Mouse (Mus musculus): ENCODE results near the gene Mrps34. TPM values are rescaled to one million over a fixed set of nuclear protein-coding genes. Genes with fewer than 3 reads are reported as not detected.
A peak's percentile ranks its signal among the peaks of the same experiment; 100 is the strongest.

Mrps34 gene
- polyA plus RNA-seq, 1 experiment from 2014 or later: 94.8 TPM

DNA sequence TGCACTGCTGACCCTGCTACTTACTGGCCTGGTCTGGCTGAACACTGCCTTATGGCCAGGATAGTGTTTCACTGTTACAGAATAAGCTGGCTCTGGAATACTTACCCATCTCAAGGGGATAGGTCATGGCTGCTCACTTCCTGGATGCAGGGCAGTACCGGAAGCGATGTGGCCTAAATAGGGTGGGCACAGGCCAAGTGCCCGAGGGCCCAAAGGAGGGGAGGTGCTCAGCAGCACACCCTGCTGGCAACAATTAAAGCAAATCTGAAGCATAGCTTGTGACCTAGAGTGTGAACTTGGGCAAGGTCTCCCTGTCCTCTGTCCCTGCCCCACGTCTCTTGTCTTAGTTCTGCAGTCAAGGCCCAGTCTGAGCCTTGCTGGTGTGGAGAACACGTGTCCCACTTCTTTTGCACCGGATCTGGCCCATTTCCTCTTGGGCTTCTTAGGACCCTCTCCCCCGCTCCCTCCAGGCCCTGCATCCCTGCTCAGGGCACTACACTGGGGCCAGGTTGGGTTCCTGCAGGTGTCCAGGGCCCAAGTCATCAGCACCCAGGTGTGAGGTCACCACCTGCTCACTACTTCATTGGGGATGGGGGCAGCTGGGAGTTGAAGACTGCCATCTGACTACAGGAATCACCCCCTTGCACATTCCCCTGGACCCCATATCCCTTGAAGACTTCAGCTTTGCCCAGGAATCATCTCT lies 13.0 kb upstream of the Mrps34 start:
- H3K4me1 ChIP-seq (replicated peaks): peaks cover 14% of the 10 kb centered on the region
- no peak for ATAC-seq (ENCODE audit: insufficient number of reproducible peaks, insufficient read depth, low FRiP score, low TSS enrichment, low read depth)
- no peak overlapping the region for H3K9ac ChIP-seq (replicated peaks)
- H3K27me3 ChIP-seq: no peaks in the 10 kb centered on the region; the same call in 1 of the 2 replicates
- peak overlapping the region; percentile 20; the same call in 1 of the 2 replicates for H3K27ac ChIP-seq
- no peak overlapping the region for H3K4me3 ChIP-seq (replicated peaks)
- H3K36me3 ChIP-seq: peaks cover 18% of the 10 kb centered on the region
- H3K9me3 ChIP-seq: no peaks in the 10 kb centered on the region
- no peak overlapping the region for H3K4me2 ChIP-seq
- WGBS: 51% methylated on average over 7 of the region's 7 CpGs

DNA sequence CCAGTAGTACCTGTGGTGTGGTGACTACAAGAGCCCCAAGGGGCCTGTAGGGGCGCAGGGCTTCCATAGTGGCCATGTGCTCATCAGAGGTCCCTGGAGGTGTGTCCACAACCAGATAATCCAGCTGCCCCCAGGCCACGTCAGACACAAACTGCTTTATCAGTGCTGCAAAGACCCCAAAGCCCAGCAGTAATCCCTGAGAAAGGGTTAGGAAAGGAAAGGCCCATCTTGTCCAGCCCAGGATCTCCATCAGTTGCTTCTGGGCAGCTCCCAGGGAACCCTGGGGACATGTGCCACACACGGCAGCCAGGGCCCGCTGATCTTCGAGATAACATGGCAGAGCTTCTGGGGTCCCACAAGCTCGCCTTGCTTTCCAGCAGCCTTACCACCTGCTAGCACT lies 10.5 kb upstream of the Mrps34 start:
- H3K27me3 ChIP-seq: no peaks in the 10 kb centered on the region
- H3K36me3 ChIP-seq: peaks cover 25% of the 10 kb centered on the region
- 92% methylated on average over 6 of the region's 6 CpGs for WGBS
- no peak overlapping the region for H3K27ac ChIP-seq
- no peak overlapping the region for H3K4me3 ChIP-seq (replicated peaks)
- H3K4me2 ChIP-seq: no peak overlapping the region
- H3K4me1 ChIP-seq (replicated peaks): peaks cover 22% of the 10 kb centered on the region
- H3K9me3 ChIP-seq: no peaks in the 10 kb centered on the region
- no peak for ATAC-seq (ENCODE audit: insufficient number of reproducible peaks, insufficient read depth, low FRiP score, low TSS enrichment, low read depth)
- no peak overlapping the region for H3K9ac ChIP-seq (replicated peaks)

DNA sequence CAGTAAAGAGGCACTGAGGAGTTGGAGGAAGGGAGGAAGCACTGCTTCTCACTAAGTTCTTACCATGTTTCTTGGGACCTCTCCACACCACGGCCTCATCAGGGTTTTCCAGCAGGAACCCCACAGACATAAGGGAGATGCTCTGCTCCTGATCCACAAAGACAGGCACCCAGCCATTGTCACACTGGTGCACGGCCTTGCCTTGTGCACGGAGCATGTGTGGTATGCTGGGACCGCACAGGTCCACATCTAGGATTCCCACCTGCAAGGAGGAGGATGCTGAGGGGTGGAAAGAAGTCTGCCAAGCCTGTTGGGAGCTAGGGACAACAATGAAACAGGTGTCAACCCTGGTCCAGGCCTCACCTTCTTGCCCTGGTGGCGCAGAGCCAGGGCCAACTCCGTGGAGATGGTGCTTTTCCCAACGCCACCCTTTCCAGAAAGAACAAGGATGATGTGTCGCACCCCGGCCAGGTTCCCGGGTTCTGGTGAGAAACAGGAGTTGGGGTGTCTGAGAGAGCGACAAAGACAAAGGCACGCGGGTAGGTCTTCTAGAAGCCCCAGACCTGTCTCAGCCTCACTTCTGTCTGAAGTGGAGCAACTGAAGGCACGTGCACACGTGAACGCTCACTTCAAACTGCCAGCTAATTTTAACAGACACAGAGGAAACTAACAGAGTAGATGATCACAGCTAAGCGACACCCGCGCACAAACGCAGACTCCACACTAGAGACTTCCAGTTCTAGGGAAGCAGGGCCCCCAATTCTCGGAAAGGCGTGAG lies 9.4 kb upstream of the Mrps34 start:
- Histone ChIP-seq H3K4me3 (replicated peaks) (peak overlapping the region; percentile 88), H3K36me3 (peaks cover 31% of the 10 kb centered on the region), H3K4me2 (peak overlapping the region; percentile 93), H3K4me1 (replicated peaks) (peaks cover 22% of the 10 kb centered on the region), H3K9me3 (no peaks in the 10 kb centered on the region), H3K27me3 (no peaks in the 10 kb centered on the region), H3K9ac (replicated peaks) (peak overlapping the region; percentile 63), H3K27ac (no peak overlapping the region)
- no peak for ATAC-seq (ENCODE audit: insufficient number of reproducible peaks, insufficient read depth, low FRiP score, low TSS enrichment, low read depth)
- WGBS: 25% methylated on average over 22 of the region's 22 CpGs

DNA sequence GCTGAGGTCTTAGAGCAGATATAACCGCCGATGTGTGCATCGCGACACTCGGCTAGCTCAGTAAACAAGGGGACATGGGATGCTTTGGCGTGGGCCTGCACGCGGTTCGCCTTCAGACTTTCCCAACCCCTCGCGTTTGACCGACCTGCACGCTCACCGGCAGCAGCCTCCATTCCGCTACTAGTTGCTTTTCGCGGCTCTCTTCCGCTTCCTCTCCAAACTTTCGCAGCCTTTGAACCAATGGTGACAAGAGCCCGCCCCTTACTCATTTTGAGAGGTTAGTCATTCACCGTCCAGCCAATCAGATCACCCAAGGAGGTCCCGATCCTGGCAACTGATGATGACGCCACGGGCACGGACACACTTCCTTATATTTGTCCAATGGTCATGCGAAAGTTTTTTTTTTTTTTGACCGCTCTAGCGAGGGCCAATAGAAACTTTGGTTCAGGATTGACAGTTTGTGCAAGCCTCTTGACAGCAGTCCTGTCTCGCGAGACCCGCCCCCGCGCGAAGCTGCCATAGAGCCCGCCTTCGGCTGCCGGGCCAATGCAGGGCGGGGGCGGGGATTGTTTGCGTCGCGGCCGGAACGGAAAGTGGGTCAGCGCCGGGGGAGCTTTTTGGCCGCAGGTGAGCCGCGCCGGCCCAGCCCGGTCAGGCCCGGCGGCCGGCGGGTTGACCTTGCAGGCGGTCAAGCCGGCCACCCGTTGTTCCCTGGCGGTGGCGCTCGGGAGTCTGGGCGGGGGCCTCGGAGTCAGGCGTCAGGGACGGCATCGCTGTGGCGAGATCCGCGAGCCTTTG lies 8.6 kb upstream of the Mrps34 start, which contains the start of the genes Nubp2 and Spsb3:
Nubp2 (minus strand) TSS at position 216 of the 798 bp plus-strand sequence.
Spsb3 (plus strand) TSS at position 510 of the 798 bp plus-strand sequence.
- peak within 1 kb of the TSS; percentile 81 for H3K9ac ChIP-seq (replicated peaks)
- no peaks in the 10 kb centered on the region for H3K9me3 ChIP-seq
- peaks cover 39% of the 10 kb centered on the region for H3K36me3 ChIP-seq
- peak; percentile 95 for ATAC-seq (ENCODE audit: insufficient number of reproducible peaks, insufficient read depth, low FRiP score, low TSS enrichment, low read depth)
- peak within 1 kb of the TSS; percentile 88 for H3K4me3 ChIP-seq (replicated peaks)
- WGBS: under 1% methylated on average over 69 of the region's 69 CpGs
- peak within 1 kb of the TSS; percentile 59; the same call in 1 of the 2 replicates for H3K27ac ChIP-seq
- H3K4me1 ChIP-seq (replicated peaks): peaks cover 22% of the 10 kb centered on the region
- H3K27me3 ChIP-seq: no peaks in the 10 kb centered on the region
- peak within 1 kb of the TSS; percentile 93 for H3K4me2 ChIP-seq

DNA sequence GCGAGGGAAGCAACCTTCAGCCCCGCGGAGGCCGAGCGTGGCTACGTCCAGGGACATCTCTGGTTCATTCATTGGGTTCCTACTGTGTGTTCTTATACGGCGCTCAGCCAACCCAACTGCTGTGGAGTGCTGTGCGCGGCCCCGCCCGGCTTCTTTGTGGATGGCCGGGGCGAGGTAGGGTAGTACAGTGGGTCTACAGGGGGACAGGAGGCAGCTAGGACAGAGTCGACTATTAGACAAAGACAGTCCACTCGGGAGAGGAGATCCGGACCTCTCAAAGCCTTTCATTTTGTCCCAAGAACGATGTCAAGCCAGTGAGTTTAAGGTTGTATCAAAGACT lies 8.0 kb upstream of the Mrps34 start:
- H3K4me3 ChIP-seq (replicated peaks): peak overlapping the region; percentile 88
- H3K9me3 ChIP-seq: no peaks in the 10 kb centered on the region
- H3K27me3 ChIP-seq: no peaks in the 10 kb centered on the region
- peaks cover 45% of the 10 kb centered on the region for H3K36me3 ChIP-seq
- peak overlapping the region; percentile 93 for H3K4me2 ChIP-seq
- H3K4me1 ChIP-seq (replicated peaks): peaks cover 22% of the 10 kb centered on the region
- 2% methylated on average over 18 of the region's 18 CpGs for WGBS
- peak overlapping the region; percentile 59; the same call in 1 of the 2 replicates for H3K27ac ChIP-seq
- peak; percentile 4; the same call in 1 of the 2 replicates for ATAC-seq (ENCODE audit: insufficient number of reproducible peaks, insufficient read depth, low FRiP score, low TSS enrichment, low read depth)
- H3K9ac ChIP-seq (replicated peaks): peak overlapping the region; percentile 81

DNA sequence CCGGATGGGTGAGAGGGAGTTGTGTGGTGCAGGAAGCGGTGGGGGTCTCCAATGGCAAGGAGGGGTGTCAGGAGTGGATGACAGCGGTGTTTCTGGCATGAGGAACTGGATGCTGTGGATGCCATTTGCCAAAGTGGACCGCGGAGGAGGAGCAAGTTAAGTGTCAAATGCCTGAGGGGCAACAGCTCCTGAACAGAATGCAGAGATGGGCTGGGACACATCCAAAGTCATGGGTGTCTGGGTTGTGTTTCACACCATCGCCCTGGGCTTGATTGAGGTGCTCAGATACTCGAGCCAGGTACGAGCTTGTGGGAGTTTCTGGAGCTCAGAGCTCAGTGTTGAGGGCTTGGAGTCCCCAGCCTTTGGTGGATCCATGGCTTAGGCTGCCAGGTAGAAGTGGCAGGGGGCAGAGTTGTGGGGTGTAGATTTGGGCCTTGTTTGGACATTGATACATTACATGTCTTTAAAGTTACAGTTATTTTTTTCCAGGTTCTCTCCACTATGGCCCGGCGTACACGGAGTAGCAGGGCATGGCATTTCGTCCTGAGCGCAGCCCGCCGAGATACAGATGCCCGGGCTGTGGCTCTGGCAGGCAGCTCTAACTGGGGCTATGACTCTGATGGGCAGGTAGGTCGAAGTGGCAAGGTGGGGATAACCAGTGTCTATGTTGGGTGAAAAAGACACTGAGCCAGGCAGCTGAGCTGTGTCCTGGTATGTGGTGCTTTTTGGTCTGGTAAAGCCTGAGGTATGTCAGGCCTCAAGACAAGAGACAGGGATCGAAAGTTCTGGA lies 7.4 kb upstream of the Mrps34 start:
- Histone ChIP-seq H3K27ac (0 out of 2 replicates have a peak overlapping the region, but pooled peaks have one; percentile 59), H3K27me3 (no peaks in the 10 kb centered on the region), H3K4me2 (peak overlapping the region; percentile 93), H3K4me1 (replicated peaks) (peaks cover 22% of the 10 kb centered on the region), H3K36me3 (peaks cover 49% of the 10 kb centered on the region), H3K4me3 (replicated peaks) (peak overlapping the region; percentile 88), H3K9me3 (no peaks in the 10 kb centered on the region), H3K9ac (replicated peaks) (peak overlapping the region; percentile 81)
- whole genome bisulfite sequencing: 65% methylated on average over 18 of the region's 18 CpGs
- ATAC-seq (ENCODE audit: insufficient number of reproducible peaks, insufficient read depth, low FRiP score, low TSS enrichment, low read depth): no peak

DNA sequence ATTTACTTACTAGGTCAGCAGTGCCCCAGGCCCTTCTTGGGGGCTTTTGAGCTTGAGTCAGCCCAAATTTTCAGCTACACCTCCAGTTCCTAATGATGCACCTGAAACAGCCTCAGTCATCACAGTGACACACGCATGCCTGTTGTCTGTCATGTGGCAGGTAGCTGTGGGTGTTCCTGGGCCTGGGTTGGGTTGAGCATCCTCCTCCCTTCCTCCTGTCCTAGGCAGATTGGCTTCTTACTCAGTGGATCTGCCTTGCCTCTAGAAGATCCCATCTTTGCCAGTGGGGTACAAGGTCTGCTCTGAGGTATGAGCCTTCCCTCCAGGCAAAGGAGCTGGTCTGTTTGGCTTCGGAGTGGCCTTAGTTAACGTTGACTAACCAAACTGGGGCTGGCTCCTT lies 6.1 kb upstream of the Mrps34 start:
- Histone ChIP-seq H3K27ac (no peak overlapping the region), H3K27me3 (no peaks in the 10 kb centered on the region), H3K4me2 (no peak overlapping the region), H3K36me3 (peaks cover 49% of the 10 kb centered on the region), H3K4me1 (replicated peaks) (peaks cover 28% of the 10 kb centered on the region), H3K9ac (replicated peaks) (no peak overlapping the region), H3K9me3 (no peaks in the 10 kb centered on the region), H3K4me3 (replicated peaks) (no peak overlapping the region)
- ATAC-seq (ENCODE audit: insufficient number of reproducible peaks, insufficient read depth, low FRiP score, low TSS enrichment, low read depth): no peak
- WGBS: 91% methylated on average over 3 of the region's 3 CpGs

DNA sequence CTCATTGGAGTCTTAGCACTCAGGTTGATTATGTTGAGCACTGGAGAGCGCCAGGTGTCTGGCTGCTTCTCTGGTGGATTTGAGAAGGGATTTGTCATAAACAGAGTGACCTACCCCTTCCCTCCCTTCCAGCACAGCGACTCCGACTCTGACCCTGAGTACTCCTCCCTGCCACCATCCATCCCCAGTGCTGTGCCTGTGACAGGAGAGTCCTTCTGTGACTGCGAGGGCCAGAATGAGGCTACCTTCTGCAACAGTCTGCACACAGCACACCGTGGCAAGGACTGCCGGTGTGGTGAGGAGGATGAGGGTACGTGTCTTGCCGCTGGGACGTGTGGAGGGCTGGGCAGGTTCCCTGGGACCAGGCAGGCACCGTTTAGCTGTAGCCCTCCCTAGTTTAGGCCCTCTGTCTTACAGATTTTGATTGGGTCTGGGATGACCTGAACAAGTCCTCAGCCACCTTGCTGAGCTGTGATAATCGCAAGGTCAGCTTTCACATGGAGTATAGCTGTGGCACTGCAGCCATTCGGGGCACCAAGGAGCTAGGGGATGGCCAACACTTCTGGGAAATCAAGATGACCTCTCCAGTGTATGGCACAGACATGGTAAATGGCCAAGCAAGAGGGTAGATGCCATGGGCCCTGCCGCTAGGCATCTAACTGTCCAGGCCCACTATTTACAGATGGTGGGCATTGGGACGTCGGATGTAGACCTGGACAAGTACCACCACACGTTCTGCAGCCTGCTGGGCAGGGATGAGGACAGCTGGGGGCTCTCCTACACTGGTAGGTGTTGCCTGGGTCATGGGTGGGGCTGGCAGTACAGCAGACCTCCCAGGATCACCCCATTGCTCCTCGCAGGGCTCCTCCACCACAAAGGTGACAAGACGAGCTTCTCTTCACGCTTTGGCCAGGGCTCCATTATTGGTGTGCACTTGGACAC lies 4.5 kb upstream of the Mrps34 start:
- Histone ChIP-seq H3K36me3 (peaks cover 45% of the 10 kb centered on the region), H3K9ac (replicated peaks) (no peak overlapping the region), H3K27me3 (no peaks in the 10 kb centered on the region), H3K4me1 (replicated peaks) (peaks cover 32% of the 10 kb centered on the region), H3K9me3 (no peaks in the 10 kb centered on the region), H3K4me3 (replicated peaks) (no peak overlapping the region), H3K4me2 (no peak overlapping the region), H3K27ac (no peak overlapping the region)
- WGBS: 87% methylated on average over 19 of the region's 19 CpGs
- no peak for ATAC-seq (ENCODE audit: insufficient number of reproducible peaks, insufficient read depth, low FRiP score, low TSS enrichment, low read depth)

DNA sequence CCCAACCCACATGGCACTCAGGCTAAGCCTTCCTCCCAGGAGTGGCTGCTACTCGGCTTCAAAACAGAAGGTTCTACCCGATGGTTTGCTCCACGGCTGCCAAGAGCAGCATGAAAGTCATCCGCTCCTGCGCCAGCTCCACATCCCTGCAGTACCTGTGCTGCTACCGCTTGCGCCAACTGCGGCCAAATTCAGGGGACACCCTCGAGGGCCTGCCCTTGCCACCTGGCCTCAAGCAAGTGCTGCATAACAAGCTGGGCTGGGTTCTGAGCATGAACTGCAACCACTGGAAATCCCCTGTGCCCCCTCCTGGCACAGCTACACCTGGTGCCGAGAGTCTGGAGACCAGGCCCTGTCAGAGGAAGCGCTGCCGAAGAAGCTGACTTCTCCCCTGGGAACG lies 3.6 kb upstream of the Mrps34 start:
- H3K36me3 ChIP-seq: peaks cover 45% of the 10 kb centered on the region
- no peaks in the 10 kb centered on the region for H3K9me3 ChIP-seq
- H3K4me1 ChIP-seq (replicated peaks): peaks cover 37% of the 10 kb centered on the region
- no peak for ATAC-seq (ENCODE audit: insufficient number of reproducible peaks, insufficient read depth, low FRiP score, low TSS enrichment, low read depth)
- no peak overlapping the region for H3K27ac ChIP-seq
- 90% methylated on average over 13 of the region's 13 CpGs for WGBS
- no peaks in the 10 kb centered on the region for H3K27me3 ChIP-seq
- no peak overlapping the region for H3K4me2 ChIP-seq
- no peak overlapping the region for H3K4me3 ChIP-seq (replicated peaks)
- H3K9ac ChIP-seq (replicated peaks): no peak overlapping the region

DNA sequence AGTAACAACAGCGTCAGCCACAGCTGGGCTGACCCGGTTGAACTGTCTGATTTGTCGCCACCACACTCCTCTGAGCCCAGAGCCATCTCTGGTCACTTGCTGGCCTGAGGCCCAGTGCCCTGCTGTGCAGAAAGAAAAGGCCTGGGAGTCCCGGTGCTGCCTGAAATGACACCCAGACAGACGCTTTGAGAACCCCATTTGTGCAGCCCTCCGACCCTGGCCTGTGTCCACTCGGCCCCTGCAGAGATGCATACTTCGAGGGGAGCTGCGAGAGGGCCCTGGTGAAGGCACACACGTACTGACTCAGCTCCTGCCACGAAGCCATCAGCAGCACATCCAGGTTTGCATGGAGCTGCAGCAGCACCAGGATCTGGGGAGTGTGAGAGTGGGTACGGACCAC lies 2.1 kb upstream of the Mrps34 start:
- ATAC-seq (ENCODE audit: insufficient number of reproducible peaks, insufficient read depth, low FRiP score, low TSS enrichment, low read depth): no peak
- Histone ChIP-seq H3K4me3 (replicated peaks) (no peak overlapping the region), H3K4me2 (no peak overlapping the region), H3K36me3 (peaks cover 55% of the 10 kb centered on the region), H3K27ac (no peak overlapping the region), H3K4me1 (replicated peaks) (peaks cover 43% of the 10 kb centered on the region), H3K27me3 (no peaks in the 10 kb centered on the region), H3K9ac (replicated peaks) (no peak overlapping the region), H3K9me3 (no peaks in the 10 kb centered on the region)
- WGBS: 91% methylated on average over 12 of the region's 12 CpGs
